Mouse (Mus musculus) G1E (cell line): ENCODE results near the gene Tmcc1.

ENCODE experiments used
- CTCF ChIP-seq: IDR thresholded peaks from 2 replicates; pipeline ENCODE4 v1.5.1; 2012; ENCODE audit warnings: low read depth, low read length, inconsistent platforms, mixed read lengths
- POLR2AphosphoS5 ChIP-seq: IDR thresholded peaks from 2 replicates; pipeline ENCODE4 v1.6.1; 2012; ENCODE audit warnings: low read depth, low read length, inconsistent platforms; ENCODE audit not compliant: insufficient replicate concordance

DNA sequence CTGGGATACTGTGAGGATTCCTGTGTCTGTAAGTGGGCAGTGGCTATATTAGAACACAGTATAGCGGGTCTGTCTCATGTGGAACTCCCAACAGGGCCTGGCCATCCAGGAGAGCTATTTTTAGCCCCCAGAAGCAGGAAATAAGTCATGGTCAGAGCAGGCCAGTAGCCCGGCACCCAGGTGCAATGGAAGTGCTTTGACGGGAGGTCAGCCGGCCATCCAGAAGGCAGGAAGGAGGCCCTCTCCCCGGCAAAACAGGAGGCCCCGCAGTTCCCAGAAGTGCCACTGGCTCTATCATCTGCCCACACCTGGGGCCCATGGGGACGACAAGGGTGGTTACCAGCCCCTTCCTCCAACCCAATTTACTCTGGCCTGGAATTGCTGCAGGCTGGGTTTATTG is 189.2 kb downstream of the Tmcc1 start:
- TF ChIP-seq POLR2AphosphoS5 (no peak), CTCF (no peak)
